Mouse (Mus musculus): ENCODE measurements around the gene Sgtb.

GRCm38 (mm10) chr13:104122078-104122840 is 12.7 kb downstream of the Sgtb start:
- TF ChIP-seq CTCF (IDR thresholded peaks at IDR 0.05; ENCODE audit: control insufficient read depth, insufficient read depth, low read length) (no peak), POLR2A (IDR thresholded peaks at IDR 0.05; ENCODE audit: borderline replicate concordance, control insufficient read depth, low read depth, low read length) (no peak)
